Mouse (Mus musculus) lung, embryonic 16.5 days (tissue): ENCODE measurements around the gene T. TPM values are rescaled to one million over a fixed set of nuclear protein-coding genes. Genes with fewer than 3 reads are reported as not detected.
A peak's percentile ranks its signal among the peaks of the same experiment; 100 is the strongest.

Experiments
- ATAC-seq: fragments of 200-750 bp; cut with Nextera tagmentation; 2 replicates; pipeline ENCODE4 v1.8.0; 2017; ENCODE audit warnings: low read depth, mild to moderate bottlenecking, moderate library complexity
- H3K27ac ChIP-seq: fragments of 300-500 bp; sonication (generic); 2 replicates; pipeline ENCODE4 v1.5.1; 2014; ENCODE audit warnings: mild to moderate bottlenecking, control low read depth, low read length
- H3K27me3 ChIP-seq: fragments of 300-500 bp; sonication (generic); 2 replicates; pipeline ENCODE4 v1.6.1; 2014; ENCODE audit warnings: low read depth, low read length, mixed read lengths; ENCODE audit not compliant: control insufficient read depth, insufficient read depth
- H3K36me3 ChIP-seq: fragments of 300-500 bp; sonication (generic); 2 replicates; pipeline ENCODE4 v1.6.1; 2014; ENCODE audit warnings: low read length; ENCODE audit not compliant: control insufficient read depth, insufficient read depth
- H3K4me1 ChIP-seq: fragments of 300-500 bp; sonication (generic); replicated peaks from 2 replicates; pipeline ENCODE4 v1.6.1; 2014; ENCODE audit warnings: low read length, mixed read lengths; ENCODE audit not compliant: control insufficient read depth, insufficient read depth
- H3K4me2 ChIP-seq: fragments of 300-500 bp; sonication (generic); 2 replicates; pipeline ENCODE4 v1.6.1; 2014; ENCODE audit warnings: low read depth, low read length, control low read depth
- H3K4me3 ChIP-seq: fragments of 300-500 bp; sonication (generic); 2 replicates; pipeline ENCODE4 v1.5.1; 2014; ENCODE audit warnings: mild to moderate bottlenecking, low read length, control low read depth
- H3K9ac ChIP-seq: fragments of 300-500 bp; sonication (generic); 2 replicates; pipeline ENCODE4 v1.6.1; 2014; ENCODE audit warnings: low read length, control low read depth
- H3K9me3 ChIP-seq: fragments of 300-500 bp; sonication (generic); 2 replicates; pipeline ENCODE4 v1.6.1; 2016; ENCODE audit warnings: low read length; ENCODE audit not compliant: control insufficient read depth
- WGBS: fragments of 180-500 bp; shearing (Covaris S2); extraction: QIAGEN DNeasy Blood & Tissue Kit; methylation state at CpG from one replicate; pipeline ENCODE4 v1.1.7; 2014; 5-methylcytosine and 5-hydroxymethylcytosine counted together
- polyA plus RNA-seq: library from polyadenylated mRNA; unstranded; fragments of >200 nt; fragmentation: Nextera tagmentation; extraction: Ambion mirVana; gene quantifications from 2 replicates; pipeline ENCODE4 v1.2.1, GENCODE M21; 2015

T gene
- polyA plus RNA-seq, 1 experiment from 2014 or later: 0.13 TPM

DNA sequence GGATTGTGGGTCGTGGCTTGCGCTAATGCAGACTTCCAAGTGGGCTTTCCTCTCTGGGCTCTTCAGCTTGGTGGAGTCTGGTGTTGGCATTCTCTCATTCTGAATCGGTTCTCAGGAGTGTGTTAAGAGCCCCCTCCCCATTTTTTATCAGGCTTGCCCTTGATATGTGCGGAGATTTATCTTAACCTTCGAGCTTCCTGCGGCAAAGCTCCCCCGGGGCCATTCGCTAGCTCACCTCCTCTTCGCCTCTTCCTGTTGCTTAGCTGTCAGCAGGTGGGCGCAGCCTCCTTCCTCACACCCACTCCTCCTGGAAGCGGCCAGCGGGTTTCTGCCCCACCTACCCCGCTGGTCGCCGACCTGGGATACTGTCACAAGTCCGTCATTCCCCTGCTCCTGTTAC is 4.8 kb upstream of the T start:
- no peak overlapping the region for H3K4me3 ChIP-seq

DNA sequence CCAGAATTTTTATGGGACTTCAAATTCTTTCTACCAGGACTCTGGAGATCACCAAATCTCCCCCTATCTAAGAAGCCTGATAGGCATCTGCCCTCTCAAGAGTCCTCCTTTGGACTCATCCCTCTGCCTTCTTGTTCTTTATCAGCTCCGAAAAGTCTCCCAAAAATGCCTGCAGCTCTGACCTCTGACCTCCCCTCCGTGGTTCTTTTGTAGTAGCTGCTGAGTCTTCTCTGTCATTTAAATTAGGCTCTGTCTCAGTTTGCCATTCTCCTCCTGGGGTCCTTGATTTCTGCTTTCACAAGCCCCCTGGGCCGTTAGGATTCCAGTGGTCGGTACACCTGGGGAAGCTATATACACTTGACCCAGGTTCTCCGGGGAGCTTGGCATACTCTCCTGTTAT is 4.3 kb upstream of the T start:
- no peak overlapping the region for H3K4me3 ChIP-seq
- WGBS: 8% methylated on average over 5 of the region's 5 CpGs

More for the DNA sequence above, 4.8 kb upstream of the T start:
- no peak for ATAC-seq
- Histone ChIP-seq H3K27ac (no peak overlapping the region), H3K4me2 (no peak overlapping the region), H3K4me1 (peaks cover 9% of the 10 kb centered on the region), H3K36me3 (no peaks in the 10 kb centered on the region), H3K9me3 (no peaks in the 10 kb centered on the region), H3K27me3 (peaks cover 68% of the 10 kb centered on the region), H3K9ac (no peak overlapping the region)
- 2% methylated on average over 16 of the region's 16 CpGs for WGBS

DNA sequence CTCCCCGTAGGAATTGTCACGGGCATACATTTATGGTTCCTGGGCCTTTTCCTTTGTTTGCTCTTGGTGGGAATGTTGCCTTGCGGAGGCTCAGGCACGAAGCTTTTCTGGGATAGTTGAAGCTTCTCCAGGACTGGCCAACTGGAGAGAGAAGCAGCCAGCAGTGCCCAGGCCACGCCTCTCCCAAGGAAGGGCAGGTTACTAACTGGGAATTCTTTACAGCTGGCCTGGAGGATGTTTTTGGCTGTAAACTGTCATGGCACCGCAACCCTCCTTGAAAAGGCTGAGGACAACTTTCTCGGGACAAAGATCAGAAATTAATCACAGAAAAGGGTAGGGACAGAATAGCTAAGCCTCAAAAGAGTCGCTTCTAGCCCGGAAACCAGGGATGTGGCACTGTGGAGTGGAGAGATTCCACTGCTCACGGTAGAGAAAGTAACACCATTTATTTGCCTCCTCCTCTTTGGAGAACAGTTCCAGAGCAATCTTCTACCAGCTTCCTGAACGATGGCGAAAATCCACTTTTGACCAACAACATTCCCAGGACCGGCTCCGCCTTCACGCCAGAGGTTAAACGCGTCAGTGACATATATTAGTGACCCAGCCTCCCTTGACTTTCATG is 1.9 kb upstream of the T start:
- 3% methylated on average over 17 of the region's 17 CpGs for WGBS
- Histone ChIP-seq H3K4me1 (peaks cover 9% of the 10 kb centered on the region), H3K9me3 (no peaks in the 10 kb centered on the region), H3K9ac (no peak overlapping the region), H3K4me3 (no peak overlapping the region), H3K27ac (no peak overlapping the region), H3K36me3 (no peaks in the 10 kb centered on the region), H3K4me2 (no peak overlapping the region), H3K27me3 (peaks cover 94% of the 10 kb centered on the region)
- ATAC-seq: no peak

More for the DNA sequence above, 4.3 kb upstream of the T start:
- H3K36me3 ChIP-seq: no peaks in the 10 kb centered on the region
- H3K4me2 ChIP-seq: no peak overlapping the region
- H3K27ac ChIP-seq: no peak overlapping the region
- peaks cover 72% of the 10 kb centered on the region for H3K27me3 ChIP-seq
- no peak for ATAC-seq
- no peak overlapping the region for H3K9ac ChIP-seq
- H3K9me3 ChIP-seq: no peaks in the 10 kb centered on the region
- peaks cover 9% of the 10 kb centered on the region for H3K4me1 ChIP-seq

DNA sequence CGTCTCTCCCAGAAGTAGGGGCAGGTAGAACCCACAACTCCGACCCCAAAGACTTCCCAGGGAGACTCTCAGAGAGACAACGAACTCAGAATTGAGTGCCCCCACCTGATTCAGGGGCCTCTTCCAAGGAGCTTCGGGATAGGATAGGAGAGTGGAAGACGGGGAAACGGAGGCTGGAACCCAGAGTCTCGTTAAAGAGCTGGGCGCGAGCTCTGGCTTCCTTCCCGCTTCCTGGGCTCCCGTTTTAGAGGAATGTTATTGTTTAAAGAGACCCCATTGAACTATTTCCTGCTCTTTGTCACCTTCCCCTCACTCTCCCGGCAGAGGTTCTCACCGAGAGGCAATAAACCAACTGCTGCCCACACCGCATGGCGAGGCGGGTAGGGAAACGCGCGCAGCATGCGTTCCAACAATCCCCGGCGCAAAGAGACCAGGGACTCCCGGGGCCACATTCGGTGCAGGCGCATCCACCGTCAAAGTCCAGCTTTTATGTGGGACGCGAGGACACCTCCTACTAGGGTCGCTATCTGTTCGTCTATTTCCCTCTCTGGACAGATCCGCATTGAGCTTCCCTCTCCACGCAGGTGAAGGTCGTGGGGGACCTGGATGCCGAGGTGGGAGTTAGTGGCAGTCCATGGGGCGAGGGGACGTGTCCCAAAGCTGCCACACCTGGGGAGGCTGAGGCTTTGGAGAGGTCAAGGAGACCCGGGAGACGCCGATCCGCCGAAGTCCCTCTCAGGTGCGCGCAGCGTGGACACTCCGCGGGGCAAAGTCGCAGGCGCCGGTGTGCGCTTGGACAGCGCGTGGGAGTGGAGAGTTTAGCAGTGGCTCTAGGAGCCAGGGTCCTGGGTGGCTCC is 874 bp upstream of the T start:
- Histone ChIP-seq H3K4me2 (peak overlapping the region; percentile 53), H3K9ac (no peak overlapping the region), H3K27me3 (peaks cover 91% of the 10 kb centered on the region), H3K36me3 (no peaks in the 10 kb centered on the region), H3K4me1 (peaks cover 9% of the 10 kb centered on the region), H3K4me3 (peak overlapping the region; percentile 30), H3K27ac (no peak overlapping the region), H3K9me3 (no peaks in the 10 kb centered on the region)
- WGBS: under 1% methylated on average over 49 of the region's 52 CpGs
- no peak for ATAC-seq

DNA sequence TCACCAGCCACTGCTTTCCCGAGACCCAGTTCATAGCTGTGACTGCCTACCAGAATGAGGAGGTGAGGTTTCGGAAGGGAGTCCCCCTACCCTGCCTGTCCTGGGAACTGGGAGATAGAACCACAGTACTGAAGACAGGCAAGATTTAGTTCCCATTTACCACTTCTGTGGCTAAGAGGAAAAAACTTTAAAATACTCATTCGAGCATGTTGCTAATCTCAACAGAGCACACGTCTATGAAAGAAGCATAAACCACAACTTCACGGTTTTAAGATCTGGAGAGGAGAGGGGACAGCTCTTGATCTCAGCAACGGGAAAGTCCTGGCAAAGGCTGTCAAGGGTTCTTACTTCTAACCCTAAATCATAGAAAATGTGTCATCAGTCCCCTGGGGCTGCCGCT is 2.0 kb downstream of the T start:
- Histone ChIP-seq H3K27ac (no peak overlapping the region), H3K4me3 (no peak overlapping the region), H3K9ac (no peak overlapping the region), H3K27me3 (peaks cover 63% of the 10 kb centered on the region), H3K4me1 (peaks cover 9% of the 10 kb centered on the region), H3K4me2 (no peak overlapping the region), H3K9me3 (no peaks in the 10 kb centered on the region), H3K36me3 (no peaks in the 10 kb centered on the region)
- ATAC-seq: no peak
- 48% methylated on average over 7 of the region's 7 CpGs for WGBS

DNA sequence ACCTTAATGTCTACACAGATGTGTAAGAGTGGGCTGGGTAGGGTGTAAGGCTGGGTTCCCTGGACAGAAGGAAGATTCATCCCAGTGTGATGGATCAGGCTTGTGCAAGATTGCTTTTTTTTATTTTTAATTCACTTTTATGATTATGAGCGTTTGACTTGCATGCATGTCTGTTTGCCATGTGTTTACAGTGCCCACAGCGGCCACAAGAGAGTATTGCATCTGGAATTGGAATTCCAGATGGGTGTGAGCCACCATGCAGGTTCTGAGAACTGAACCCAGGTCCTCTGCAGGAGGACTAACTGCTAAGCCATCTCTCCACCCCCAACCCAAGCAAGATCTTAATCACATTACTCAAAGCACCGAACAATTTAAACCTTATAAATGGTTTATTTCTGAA is 9.8 kb downstream of the T start:
- no peaks in the 10 kb centered on the region for H3K36me3 ChIP-seq
- no peak overlapping the region for H3K4me2 ChIP-seq
- no peak overlapping the region for H3K9ac ChIP-seq
- H3K27me3 ChIP-seq: no peaks in the 10 kb centered on the region; the same call in 1 of the 2 replicates
- H3K27ac ChIP-seq: no peak overlapping the region
- no peak for ATAC-seq
- 45% methylated on average over 3 of the region's 3 CpGs for WGBS
- no peaks in the 10 kb centered on the region for H3K9me3 ChIP-seq
- H3K4me1 ChIP-seq: no peaks in the 10 kb centered on the region
- no peak overlapping the region for H3K4me3 ChIP-seq

DNA sequence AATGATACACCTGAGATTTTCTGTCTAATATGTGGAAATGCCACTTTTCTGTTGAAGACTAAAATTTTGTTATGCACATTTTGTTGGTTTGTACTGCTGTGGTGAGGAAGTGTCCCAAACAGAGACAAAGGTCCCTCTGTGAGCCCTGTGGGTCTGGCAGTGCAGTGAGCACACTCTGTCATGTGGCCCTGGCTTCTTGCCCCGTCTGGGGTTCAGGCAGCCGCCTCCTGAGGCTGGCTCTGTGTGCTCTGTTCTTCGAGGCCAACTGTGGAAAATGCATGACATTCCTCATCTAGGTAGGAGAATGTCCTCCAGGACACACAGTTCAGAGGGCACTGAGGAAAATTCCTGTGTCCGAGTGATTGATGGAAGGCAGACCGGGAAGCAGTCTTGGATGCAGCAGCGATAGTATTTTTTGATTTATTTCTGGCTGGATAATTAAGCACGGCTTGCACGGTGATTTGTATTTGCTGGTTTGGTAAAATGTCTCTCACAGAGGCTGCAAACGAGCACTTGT is 13.5 kb downstream of the T start:
- no peak overlapping the region for H3K4me2 ChIP-seq
- no peaks in the 10 kb centered on the region for H3K9me3 ChIP-seq
- no peaks in the 10 kb centered on the region; the same call in 1 of the 2 replicates for H3K27me3 ChIP-seq
- no peak overlapping the region for H3K27ac ChIP-seq
- H3K4me3 ChIP-seq: no peak overlapping the region
- no peak overlapping the region for H3K9ac ChIP-seq
- no peaks in the 10 kb centered on the region for H3K4me1 ChIP-seq
- no peaks in the 10 kb centered on the region for H3K36me3 ChIP-seq
- WGBS: 22% methylated on average over 9 of the region's 9 CpGs
- ATAC-seq: no peak

DNA sequence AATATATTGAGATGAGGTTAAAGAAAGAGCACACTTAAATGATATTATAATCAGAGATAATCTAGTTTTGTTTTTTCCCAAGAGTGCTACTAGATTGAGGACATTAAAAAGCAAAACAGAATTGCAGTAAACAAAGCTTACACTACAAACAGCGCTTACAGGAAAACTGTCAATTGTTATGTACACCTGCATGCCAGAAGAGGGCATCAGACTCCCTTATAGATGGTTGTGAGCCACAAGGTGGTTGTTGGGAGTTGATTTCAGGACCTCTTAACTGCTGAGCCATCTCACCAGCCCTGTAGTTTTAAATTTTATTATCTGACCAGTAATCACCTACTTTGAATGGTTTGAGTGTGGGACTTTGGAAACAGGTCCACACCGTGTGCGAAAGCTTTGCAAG is 14.1 kb downstream of the T start:
- ATAC-seq: no peak

DNA sequence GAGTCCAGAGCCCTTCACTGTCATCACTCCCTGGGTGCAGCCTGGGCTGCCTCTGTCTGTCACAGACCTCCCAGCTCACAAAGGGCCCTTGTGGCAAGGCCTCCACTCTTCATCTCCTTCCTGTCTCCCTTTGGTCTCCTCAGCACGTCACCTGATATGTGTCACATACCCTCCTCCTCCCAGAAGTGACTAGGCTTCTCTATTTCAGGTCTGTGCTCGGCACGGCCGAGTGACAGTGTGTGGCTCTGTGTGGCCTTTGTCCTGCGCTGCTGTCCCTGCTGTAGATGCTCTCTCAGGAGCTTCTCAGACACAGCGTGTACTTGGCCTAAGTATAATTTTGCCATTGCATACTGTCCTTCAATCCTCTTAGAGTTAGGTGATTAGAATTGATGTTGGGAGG is 21.0 kb downstream of the T start:
- Histone ChIP-seq H3K4me1 (no peaks in the 10 kb centered on the region), H3K4me2 (no peak overlapping the region), H3K27me3 (no peaks in the 10 kb centered on the region), H3K27ac (no peak overlapping the region), H3K9me3 (no peaks in the 10 kb centered on the region), H3K9ac (no peak overlapping the region), H3K36me3 (no peaks in the 10 kb centered on the region), H3K4me3 (no peak overlapping the region)
- ATAC-seq: no peak
- WGBS: 41% methylated on average over 6 of the region's 6 CpGs

More for the DNA sequence above, 14.1 kb downstream of the T start:
- Histone ChIP-seq H3K4me1 (no peaks in the 10 kb centered on the region), H3K27me3 (no peaks in the 10 kb centered on the region; the same call in 1 of the 2 replicates), H3K36me3 (no peaks in the 10 kb centered on the region), H3K9ac (no peak overlapping the region), H3K4me2 (no peak overlapping the region), H3K27ac (no peak overlapping the region), H3K9me3 (no peaks in the 10 kb centered on the region), H3K4me3 (no peak overlapping the region)
- 70% methylated on average over 3 of the region's 3 CpGs for WGBS
